Mouse (Mus musculus) effector memory CD4-positive, alpha-beta T cell, adult 5 months (primary cell): ENCODE results near the gene Trim56. TPM values are rescaled to one million over a fixed set of nuclear protein-coding genes. Genes with fewer than 3 reads are reported as not detected.

ENCODE experiments used
- polyA plus RNA-seq: library from polyadenylated mRNA; unstranded; fragments of 100-300 nt; shearing (Covaris generic); gene quantifications from one replicate; pipeline ENCODE4 v1.2.1, GENCODE M21; 2017

The Trim56 gene
- 6.5 TPM for polyA plus RNA-seq

GRCm38 (mm10) chr5:137115866-137116847 lies at the start of gene Trim56:
TSS of gene Trim56 (minus strand) at chr5:137116209.

GRCm38 (mm10) chr5:137149272-137149882 lies 33.4 kb upstream of the Trim56 start, which contains the start of gene Muc3:
TSS of gene Muc3 (minus strand) at chr5:137149322.

GRCm38 (mm10) chr5:137072079-137072960 lies 43.7 kb downstream of the Trim56 start, which contains the start of gene Serpine1:
TSS of gene Serpine1 (minus strand) at chr5:137072268.

Other genes starting within 250 kb of the Trim56 start
- gene Col26a1, start 233.0 kb downstream of the Trim56 start, polyA plus RNA-seq, result 0.14 TPM
- 3.7 TPM for gene Ift22, start 208.1 kb downstream of the Trim56 start, polyA plus RNA-seq
- gene Fis1, start 162.9 kb downstream of the Trim56 start, polyA plus RNA-seq, result 161 TPM
- gene Cldn15, start 149.6 kb downstream of the Trim56 start, polyA plus RNA-seq, result not detected
- 5.3 TPM for gene Plod3, start 129.2 kb downstream of the Trim56 start, polyA plus RNA-seq
- 23.6 TPM for gene Znhit1, start 128.2 kb downstream of the Trim56 start, polyA plus RNA-seq
- gene Vgf, start 89.8 kb downstream of the Trim56 start, polyA plus RNA-seq, result 0.15 TPM
- gene Ap1s1, start 70.1 kb downstream of the Trim56 start, polyA plus RNA-seq, result 39.8 TPM
- not detected for gene Serpine1, start 43.9 kb downstream of the Trim56 start, polyA plus RNA-seq
- 0.80 TPM for gene Muc3, start 33.1 kb upstream of the Trim56 start, polyA plus RNA-seq
- not detected for gene Muc3a, start 96.2 kb upstream of the Trim56 start, polyA plus RNA-seq
- not detected for gene Ache, start 171.3 kb upstream of the Trim56 start, polyA plus RNA-seq
- 1.3 TPM for gene Ufsp1, start 178.4 kb upstream of the Trim56 start, polyA plus RNA-seq
- 101 TPM for gene Srrt, start 191.5 kb upstream of the Trim56 start, polyA plus RNA-seq
- 3.3 TPM for gene Trip6, start 198.2 kb upstream of the Trim56 start, polyA plus RNA-seq
- 9.6 TPM for gene Slc12a9, start 217.4 kb upstream of the Trim56 start, polyA plus RNA-seq
- gene Ephb4, start 233.9 kb upstream of the Trim56 start, polyA plus RNA-seq, result not detected